Mouse (Mus musculus) liver, embryonic 14.5 days (tissue): ENCODE results near the gene Slc30a2.

Experiments used
- CTCF ChIP-seq: IDR thresholded peaks from 2 replicates; pipeline ENCODE4 v1.5.1; 2016; ENCODE audit warnings: antibody characterized with exemption, low read depth, control low read depth
- EP300 ChIP-seq: IDR thresholded peaks from 2 replicates; pipeline ENCODE4 v1.6.1; 2016; ENCODE audit warnings: antibody characterized with exemption, low read depth

DNA sequence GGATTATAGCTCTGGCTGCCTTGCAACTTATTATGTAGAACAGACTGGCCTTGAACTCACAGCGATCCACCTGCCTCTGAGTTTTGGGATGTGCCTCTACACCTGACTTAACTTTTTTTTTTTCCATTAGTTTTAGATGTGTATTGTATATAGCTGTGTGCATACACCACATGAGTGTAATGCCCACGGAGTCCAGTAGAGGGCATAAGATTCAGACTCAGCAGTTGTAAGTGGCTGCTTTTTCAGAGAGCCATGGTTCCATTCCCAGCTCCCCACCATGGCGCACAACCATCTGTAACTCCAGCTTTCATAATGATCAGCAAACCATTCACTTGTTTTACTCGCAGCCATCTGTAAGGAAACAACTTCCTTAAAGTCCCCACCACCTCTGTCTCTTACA, 46.5 kb upstream of the Slc30a2 start:
- TF ChIP-seq CTCF: peak; percentile 20; the same call in 1 of the 2 replicates
- no peak for TF ChIP-seq EP300
